Mouse (Mus musculus) natural killer cell, adult 2 months (primary cell): ENCODE measurements around the gene Brsk2.

Experiments
- DNase-seq, 2 experiments: peaks; one replicate each; pipeline ENCODE4 v3.0.0; 2022; ENCODE audit warnings: low spot score in 2 of 2

The Brsk2 gene

DNA sequence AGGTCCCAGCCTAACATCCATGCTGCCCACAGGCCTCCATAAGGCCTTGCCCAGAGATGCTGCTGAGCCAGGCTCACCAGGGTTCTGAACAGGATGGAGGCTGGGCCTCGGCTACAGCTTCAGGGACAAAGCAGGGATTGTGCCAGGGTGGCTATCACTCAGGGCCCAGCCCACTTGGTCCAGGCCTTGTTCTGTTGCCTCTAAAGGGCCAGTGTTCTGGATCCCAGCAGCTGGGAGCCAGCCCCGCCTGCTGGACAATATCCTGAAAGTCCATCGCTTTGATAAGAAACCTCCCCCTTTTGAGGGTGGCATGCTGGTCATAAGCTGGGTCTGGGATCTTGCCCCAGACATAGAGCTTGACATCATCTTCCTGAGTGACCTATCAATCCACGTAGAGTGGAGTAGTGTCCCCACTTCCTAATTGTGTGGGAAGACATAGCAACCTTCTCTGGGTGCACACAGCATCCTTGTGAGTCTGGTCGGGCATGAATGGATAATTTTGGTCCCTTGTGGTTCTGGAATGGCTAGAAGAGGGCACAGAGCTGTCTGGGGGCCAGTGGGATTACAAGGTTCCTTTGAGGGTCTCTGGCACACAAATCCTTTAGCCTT lies 6.1 kb downstream of the Brsk2 start:
- no peak for DNase-seq

DNA sequence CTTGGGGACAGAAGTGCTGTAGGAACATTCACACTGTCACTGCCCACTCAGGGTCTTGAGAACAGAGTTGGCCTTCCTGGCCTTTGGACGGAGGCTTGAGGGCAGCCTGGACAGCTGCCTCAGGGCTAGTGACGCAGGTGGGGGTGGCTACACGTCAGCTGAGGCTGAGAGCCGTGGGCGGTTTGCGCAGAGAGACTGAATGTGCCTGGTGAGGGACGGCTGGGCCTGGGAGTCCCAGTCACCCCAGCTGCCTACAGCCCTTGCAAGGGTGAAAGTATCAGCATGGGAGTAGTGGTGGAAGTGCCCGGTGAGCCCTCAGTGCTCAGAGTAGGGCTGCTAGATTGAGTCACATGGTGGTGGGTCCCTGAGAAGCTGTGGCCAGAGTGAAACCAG lies 6.6 kb downstream of the Brsk2 start:
- no peak for DNase-seq

DNA sequence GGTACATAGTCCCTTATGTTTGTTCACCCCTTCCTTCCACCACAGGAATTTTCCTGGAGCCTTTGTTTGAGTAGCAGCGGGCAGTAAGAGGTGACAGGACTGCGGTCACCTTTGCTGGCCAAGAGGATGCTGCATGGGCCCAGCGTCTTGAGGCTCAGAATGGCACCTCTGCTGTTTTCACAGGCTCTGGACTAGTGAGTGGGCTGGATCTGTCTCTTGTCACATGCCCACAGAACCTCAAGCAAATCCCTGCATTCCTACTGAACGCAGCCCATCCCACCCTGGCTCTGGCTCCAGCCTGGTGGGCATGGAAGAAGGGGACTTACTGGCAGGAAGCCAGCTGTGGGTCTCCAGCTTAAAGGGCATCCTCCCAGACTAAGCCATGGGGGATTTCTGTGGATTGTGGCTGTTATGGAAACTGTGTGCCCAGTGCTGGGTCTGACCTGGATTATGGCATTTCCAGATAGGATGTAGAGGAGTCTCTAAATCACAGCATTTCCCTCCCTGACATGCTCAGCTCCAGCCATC lies 8.0 kb downstream of the Brsk2 start:
- no peak for DNase-seq

DNA sequence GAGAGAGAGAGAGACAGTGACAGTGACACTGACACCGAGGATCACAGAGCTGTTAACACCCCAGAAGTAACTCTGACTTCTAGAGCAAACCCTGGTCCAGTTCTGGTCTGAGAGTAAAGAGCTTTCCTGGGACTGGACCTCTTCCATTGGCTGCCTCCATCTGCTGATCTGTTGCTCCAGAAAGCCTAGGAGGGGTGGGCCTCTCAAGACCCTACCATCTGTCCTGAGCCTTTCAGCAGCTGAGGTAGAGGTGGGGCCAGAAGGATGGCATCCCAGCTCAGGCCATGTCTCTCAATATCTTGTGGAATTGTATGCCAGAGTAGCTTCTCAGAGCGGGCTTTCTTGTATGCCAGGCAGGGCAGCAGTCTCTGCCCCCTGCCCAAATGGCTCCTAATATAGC lies 8.7 kb downstream of the Brsk2 start:
- DNase-seq: no peak

DNA sequence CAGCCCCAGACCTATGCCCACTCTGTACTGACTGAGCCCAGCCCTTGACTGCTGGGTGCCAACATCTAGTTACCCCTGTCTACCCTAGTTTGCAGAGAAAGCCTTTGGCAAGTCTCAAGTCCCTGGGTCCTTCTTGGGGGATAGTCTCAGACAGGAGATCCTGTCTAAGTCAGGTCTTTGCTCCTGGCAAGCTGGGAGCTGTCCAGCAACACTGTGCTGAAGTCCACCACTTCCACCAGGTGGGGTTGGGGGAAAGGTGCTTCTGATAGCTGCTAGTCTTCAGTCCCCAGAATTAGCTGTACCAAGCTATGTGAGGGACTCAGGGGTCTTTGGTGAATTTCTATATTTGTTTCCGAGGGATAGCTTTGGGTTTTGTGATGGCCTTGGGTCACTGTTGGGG lies 9.6 kb downstream of the Brsk2 start:
- DNase-seq: no peak

DNA sequence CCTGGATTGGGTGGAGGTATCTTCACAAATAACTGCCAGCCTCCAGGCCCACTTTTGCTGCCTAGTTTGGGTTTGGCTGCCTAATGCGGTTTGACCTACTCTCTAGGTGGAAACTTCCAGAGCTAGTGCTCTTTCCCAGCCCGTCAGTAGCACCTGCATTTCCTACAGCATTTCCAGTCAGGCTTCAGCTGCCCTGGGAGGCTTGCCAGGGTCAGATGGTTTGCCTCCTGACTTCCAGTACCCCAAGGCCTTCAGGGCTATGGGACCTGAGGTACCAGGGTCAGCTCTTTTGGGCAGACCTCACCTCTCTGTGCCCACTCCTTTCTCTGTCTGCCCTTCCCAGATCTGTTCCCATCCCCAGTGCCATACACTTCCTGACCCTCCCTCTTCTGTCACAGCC lies 11.4 kb downstream of the Brsk2 start:
- DNase-seq: no peak

DNA sequence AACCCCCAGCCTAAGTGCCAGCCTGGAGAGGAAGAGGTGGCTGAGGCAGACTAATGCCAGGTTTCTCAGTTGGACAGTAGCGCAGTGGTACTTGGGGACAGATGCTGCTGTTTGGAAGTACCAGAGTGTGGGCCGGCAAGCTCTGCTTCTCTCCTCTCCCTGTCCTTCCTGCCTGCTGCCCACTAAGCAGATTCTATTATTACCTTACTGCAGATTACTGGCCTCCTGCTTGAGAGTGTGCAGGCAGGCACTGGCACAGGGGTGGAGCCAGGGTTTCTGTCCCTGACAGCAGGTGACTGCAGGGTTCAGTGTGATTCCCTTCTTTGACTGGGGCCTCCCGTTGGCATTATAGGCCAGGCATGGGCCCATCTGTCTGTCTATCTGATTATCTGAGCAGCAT lies 11.9 kb downstream of the Brsk2 start:
- DNase-seq: no peak

DNA sequence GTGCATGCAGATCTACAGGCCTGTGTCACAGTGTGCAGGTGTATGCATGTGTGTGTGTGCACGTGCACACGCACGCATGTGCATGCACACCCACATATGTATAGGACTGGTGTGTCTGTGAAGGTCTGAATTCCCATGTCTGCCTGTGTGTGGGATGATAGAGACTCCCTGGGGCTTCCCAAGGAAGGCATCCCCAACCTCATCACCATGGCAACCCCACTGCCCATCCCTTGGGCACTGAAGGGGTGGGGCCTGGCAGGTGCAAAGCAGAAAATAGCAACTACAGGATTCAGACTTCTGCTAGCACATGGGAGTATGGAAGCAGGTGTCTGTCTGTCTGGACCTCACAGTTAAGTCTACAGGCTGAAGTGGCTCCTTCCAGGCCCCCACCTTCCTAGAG lies 13.0 kb downstream of the Brsk2 start:
- no peak for DNase-seq

DNA sequence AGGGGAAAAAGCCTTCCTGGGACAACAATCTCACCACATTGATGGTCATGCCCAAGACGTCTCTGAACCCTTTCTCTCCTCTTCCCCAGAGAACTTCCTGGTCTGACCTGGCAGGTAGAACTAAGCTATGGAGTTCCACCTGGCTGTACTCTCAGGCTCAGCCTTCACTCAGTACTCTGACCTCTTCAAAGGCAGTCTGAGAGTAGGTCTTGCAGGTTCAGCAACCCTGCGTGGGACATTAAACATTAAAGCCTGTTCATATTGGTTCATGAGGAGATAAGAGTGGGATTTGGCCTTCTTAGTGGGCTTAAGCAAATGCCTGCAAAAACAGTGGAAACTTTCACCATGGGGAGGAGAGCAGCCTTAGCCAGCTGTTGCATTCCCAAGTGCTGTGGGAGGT lies 16.7 kb downstream of the Brsk2 start:
- no peak for DNase-seq

DNA sequence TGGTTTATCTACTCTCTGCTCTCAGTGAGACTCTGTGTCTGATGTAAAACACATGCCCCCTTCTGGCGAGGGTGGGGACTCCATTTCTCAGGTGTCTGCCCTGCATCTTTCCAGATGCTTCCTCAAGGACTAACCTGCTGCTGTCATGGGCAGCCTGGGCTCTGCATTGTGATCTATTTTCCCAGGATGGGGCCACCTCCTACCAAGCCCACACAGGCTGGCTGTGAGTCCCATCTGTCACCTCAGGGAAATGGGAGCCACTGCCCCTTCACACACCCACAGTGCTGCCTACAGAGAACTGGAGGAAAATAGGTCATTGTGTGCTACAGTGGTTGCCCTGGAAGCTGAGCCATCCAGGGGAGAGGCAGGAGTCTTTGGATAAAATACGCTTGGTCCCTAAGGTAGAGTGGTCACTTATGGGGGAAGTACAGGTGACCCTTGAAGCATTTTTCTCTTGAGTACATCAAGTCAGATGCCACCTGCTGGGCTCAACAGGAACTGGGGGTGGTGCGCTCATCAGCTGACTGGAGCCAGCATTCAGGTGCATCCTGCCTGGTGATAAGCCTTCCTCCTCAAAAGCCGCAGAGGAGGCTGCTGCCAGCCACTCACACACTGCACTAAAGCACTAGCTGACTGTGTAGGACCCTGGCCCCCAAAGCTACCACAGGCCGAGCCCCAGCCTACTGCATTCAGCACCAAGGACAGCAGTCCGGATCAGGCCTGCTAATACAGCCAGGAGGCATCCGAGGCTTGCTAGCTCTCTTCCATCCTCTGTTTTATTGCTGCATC lies 23.5 kb downstream of the Brsk2 start:
- DNase-seq: no peak

DNA sequence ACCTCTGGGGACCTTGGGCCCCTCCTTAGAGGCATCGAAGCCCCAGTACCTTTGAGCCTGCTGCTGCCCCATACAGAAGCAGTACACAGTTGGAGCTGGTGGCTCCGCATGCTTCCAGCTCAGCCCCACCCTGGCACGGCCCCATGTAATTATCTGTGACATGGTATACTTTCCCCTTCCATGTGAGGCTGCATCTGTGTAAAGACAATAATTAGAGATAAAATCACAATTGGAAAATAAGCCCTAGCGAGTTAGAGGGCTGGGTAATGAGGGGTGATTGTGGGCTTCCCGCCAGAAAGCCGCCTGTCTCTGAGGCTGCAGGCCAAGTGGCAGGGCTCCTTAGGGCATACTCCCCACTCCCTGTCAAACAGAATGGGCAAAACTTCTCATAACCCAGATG lies 28.5 kb downstream of the Brsk2 start:
- no peak for DNase-seq

DNA sequence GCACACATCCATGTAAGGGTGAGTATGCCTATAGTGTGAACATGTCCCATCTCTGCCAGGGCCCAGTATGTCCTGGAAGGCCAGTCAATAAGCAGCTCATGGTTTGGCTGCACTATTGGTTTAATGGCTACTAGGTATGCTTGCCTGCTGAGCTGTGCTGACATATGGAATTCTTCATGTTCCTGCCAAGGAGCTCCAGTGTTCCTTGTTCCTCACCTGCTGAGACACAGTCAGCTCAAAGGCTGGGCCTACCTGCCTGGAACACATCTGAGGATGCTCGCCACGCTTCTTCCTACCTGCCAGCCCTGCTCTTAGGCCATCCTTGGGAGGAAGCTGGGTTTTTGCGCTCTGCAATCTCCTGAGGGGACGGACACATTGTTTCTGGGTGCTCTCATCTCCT lies 29.7 kb downstream of the Brsk2 start:
- DNase-seq: no peak

DNA sequence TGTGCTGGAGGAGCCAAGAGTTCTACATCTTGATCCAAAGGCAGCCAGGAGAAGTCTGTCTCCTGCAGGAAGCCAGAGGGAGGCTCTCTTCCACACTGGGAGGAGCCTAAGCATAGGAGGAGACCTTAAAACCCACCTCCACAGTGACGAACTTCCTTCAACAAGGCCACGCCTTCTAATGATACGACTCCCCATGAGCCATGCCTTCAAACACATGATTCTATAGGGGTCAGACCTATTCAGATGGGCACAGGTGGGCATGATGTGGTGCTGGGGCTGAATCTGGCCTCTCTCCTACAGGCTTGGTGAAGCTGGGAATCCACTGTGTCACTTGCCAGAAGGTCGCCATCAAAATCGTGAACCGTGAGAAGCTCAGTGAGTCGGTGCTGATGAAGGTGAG lies 31.7 kb downstream of the Brsk2 start:
- no peak for DNase-seq

DNA sequence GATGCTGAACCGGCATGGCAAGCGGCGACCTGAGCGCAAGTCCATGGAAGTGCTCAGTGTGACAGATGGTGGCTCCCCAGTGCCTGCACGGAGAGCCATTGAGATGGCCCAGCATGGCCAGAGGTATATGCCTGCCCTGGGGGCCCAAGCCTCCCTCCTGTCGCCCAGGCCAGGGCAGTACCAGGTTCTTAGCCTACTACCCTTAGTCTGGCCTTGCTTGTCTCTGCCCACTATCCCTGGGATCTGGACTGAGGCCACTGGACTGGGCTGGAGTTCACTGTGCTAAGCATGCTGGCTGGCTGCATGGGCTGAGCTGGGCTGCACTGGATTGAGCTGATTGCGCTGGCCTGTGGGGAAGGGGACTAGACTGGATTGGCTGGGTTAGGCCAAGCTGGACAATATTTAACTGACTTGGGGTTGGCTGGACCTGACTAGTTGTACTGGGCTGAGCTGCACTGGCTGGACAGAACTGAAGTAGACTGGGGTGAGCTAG lies 38.8 kb downstream of the Brsk2 start:
- DNase-seq: no peak

DNA sequence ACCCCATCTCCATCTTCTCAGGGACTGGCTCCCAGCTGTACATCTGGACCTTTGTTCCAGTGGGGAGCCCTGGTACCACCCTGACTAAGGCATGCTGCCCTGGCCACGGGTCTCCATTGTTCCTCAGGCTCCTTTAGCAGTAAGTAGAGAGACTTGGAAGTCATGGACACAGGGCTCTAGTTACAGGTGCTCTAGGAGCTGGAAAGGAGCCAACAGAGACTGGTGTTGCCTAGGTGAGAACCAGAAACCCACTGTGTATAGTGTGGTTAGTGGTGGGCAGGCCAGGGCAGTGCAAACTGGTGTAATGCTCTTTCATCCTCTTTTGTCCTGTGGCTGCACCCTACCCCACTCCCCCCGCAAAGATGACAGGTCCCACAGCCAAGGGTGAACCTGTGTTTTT lies 41.6 kb downstream of the Brsk2 start:
- DNase-seq: no peak

DNA sequence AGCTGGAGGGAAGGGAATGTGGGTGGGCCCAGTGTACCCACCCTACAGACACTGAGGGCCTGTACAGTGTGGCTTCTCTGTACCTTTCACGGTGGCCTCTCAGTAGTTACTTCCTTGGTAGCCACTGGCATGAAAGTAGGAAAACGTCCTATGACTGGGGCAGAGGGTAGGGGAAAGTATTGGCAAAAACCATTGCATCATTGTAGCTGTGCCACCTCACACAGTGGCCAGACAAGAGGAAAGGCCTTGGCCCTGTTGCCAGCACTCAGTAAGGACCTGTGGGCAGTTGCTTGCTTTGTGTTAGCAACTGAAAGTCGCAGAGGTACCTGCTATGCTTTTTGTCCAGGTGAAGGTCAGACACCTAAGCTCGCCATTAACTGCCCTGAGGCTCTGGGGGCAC lies 44.6 kb downstream of the Brsk2 start:
- DNase-seq: no peak

DNA sequence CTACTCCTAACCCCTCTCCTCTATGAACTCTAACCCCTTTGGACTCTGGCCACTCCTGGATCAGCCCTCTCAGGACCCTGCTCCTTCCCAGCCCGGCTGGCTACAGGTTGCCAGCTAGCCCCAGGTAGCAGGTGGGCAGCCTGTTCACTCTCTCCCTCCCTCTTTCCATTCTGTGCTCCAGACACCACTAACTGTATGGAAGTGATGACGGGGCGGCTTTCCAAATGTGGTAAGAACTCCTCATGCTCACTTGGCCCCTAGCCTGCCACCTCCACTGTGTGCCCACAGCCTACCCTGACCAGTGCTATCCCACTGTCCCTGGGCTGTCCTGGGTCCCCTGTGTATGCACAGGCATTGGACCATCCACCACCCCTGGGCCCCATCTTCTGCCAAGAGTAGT lies 51.1 kb downstream of the Brsk2 start:
- no peak for DNase-seq

DNA sequence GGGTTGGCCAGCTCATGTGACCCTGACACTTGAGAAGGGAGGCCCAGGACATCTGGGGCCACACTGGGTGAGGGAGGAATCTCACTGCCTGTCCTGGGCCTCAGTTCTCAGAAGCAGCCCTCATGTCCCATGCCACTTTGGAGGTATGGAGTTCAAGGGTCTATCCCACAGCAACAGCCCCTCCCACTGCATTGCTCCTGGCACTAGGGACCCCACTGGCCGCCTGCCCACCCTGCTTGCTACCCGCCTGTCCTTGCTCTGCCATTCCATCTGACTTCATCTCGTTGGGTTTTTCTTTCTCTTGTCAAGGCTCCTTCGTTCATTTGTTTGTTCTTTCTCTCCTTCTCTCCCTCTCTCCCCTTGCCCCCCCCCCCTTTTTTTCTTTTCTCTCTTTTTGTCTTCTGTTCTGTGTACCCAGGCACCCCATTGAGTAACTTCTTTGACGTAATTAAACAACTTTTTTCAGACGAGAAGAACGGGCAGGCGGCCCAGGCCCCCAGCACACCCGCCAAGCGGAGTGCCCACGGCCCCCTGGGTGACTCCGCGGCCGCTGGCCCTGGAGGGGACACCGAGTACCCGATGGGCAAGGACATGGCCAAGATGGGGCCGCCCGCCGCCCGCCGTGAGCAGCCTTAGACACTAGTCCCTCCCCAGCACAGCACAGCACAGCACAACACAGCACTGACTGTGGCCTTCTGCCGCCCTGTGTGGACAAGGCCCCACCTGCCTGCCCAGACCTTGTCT lies 52.2 kb downstream of the Brsk2 start:
- DNase-seq: no peak

DNA sequence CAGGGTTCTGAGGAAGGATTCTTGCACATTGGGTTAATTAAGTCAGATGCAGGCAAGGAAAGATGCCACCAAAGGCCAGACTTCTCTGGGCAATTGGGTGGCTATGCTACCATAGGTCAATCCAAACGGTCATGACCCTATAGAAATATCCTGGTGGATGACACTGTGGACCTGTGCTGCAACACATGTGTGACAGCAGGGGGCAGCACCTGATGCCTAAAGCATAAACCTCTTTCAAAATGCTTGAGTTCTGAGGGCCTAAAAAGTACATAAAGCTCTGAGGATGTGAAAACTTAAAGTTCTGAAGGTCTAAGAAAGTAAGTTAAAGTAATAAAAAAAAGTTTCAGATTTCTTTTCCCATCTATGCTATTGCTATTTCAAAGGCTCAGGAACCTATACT lies 67.0 kb downstream of the Brsk2 start:
- peak; percentile 17 to 26 for DNase-seq

DNA sequence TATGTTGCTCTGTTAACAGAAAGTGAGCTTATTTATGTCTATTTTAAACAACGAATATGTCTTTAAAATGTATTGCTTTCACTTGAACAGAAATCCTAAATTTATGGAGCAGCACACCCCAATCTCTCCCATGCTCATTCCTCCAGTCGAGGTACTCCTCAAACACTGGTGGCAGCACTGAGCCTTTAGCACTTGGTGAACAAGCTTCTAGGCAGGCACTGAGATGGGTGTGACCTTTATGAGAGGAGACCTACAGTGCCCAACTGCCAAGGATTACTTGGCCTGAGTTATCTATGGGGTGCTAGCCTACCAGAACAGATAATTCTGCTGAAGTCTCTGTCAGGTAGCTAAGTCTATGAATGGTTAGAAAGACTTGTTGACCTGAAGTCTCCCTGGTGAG lies 70.1 kb downstream of the Brsk2 start:
- DNase-seq: no peak

DNA sequence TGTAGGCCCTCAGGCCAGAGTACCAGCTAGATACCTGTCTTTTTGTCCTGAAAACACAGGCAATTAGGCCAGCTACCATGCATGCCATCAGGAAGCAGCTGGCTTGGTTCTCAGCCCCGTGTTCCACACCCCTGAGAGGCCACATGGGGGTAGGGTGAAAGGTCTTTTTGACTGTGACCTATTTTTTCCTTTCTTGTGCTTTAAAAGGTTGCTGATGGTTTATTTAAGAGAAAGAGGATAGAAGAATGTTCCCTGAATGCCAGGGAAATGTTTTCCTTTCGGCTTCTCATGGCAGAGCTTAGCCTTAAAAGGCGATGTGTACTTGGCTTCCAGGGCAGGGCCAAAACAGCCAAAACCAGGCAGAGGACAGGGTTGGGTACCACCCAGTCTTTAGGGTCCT lies 71.3 kb downstream of the Brsk2 start:
- DNase-seq: no peak

DNA sequence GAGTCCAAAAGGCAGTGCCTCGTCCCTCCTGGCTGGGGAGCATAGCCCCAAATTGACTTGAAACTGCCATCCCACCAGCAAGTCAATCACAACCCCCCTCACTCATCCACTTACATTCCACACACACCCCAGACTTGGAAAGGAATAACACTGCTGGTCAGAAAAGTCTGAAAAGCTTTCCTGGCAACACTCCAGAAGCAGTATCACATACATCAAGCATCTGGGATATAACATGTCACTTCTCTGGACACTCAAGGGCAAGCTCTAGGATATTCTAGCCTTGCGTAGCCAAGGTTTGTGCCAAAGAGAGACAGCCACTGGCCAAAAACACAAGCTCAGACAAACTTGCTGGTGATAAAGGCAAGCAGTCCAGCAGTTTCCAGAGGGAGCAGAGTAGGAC lies 75.6 kb downstream of the Brsk2 start:
- DNase-seq: no peak

DNA sequence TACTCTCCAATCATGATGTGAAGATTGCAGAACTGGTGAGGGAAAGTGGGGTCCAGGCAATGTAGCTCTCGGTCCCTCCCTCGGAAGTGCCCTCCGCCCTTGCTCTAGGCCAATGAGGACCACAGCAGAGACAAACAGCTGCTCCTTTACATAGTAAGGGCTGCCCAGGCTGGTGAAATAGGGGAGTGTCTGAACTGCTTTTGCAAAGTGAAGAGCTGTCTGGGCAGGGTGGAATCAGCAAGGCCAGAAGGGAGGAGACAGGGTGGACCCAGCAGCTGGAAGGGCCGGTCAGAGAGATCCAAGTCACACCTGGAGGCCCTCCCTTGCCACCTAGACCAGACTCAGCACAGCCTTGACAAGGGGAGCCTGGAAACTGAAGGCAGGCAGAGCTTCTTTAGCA lies 76.4 kb downstream of the Brsk2 start:
- DNase-seq: no peak
